Mouse (Mus musculus): ENCODE measurements at regions not wholly inside any gene's neighbourhood (a gene's known extent, or its start where the extent isn't known, plus 50 kb on each side); places are given as distances from the start of the nearest gene placed in this dataset.

- TF ChIP-seq POLR2A (IDR thresholded peaks at IDR 0.05; ENCODE audit: control insufficient read depth, extremely low read depth, insufficient read depth, low read length, poor library complexity) = no peak
- no peak for TF ChIP-seq CTCF (IDR thresholded peaks at IDR 0.05; ENCODE audit: borderline replicate concordance, control insufficient read depth, extremely low read depth, insufficient read depth, low read length, poor library complexity)
Measured at GRCm38 (mm10) chr6:66419452-66420041, 115.6 kb upstream of the Mad2l1 start.

All from thymus, adult 2 months (tissue).